Mouse (Mus musculus): ENCODE data around the gene Gm47969. TPM values are rescaled to one million over a fixed set of nuclear protein-coding genes. Genes with fewer than 3 reads are reported as not detected.

Gene Gm47969
- polyA plus RNA-seq, 1 experiment from 2014 or later = not detected

DNA sequence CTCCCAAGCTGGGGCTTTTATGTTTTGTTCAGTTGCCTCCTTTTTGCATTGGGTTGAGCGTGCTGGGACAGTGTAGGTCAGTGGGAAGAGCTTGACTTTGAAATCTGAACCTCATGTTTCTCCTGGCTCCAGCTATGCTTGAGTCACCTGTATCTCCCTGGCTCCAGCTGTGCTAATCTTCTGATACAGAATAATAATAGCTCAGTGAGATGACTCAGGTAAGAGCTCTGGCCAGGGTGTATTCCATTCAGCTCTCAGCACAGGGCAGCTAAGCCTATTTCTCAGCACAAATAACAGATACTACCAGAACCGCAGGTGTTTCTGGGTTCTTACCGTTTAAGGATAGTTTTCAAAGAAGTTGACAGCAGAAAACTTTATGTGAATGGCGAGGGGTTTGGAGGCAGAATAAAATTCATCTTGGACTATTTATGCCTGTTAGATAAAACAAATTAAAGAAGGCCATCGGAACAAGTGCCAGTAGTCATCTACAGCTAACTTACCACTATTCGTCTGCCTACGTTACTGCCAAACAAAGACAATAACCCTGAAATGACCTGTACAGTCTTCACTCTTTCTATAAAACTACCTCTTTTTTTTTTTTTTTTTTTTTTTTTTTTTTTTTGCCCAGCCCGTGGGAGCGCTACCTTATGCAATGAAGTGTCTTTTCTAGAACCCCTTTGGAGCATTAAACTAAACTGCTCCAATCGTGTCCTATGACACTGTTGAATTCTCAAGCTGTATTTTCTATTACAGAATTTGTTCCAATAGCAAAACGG, 7.7 kb upstream of the Gm47969 start:
- no peak overlapping the region for H3K9ac ChIP-seq
- no peak overlapping the region for H3K4me3 ChIP-seq
- no peaks in the 10 kb centered on the region for H3K36me3 ChIP-seq
- H3K27ac ChIP-seq (ENCODE audit: poor library complexity, severe bottlenecking) = no peak overlapping the region
- H3K4me2 ChIP-seq = no peak overlapping the region
- no peaks in the 10 kb centered on the region for H3K4me1 ChIP-seq (replicated peaks)
- WGBS = 72% methylated on average over 11 of the region's 11 CpGs
- peaks cover 3% of the 10 kb centered on the region; the same call in 1 of the 2 replicates for H3K27me3 ChIP-seq (replicated peaks)
- H3K9me3 ChIP-seq (replicated peaks) = no peaks in the 10 kb centered on the region
- ATAC-seq (ENCODE audit: insufficient number of reproducible peaks, low FRiP score) = no peak

DNA sequence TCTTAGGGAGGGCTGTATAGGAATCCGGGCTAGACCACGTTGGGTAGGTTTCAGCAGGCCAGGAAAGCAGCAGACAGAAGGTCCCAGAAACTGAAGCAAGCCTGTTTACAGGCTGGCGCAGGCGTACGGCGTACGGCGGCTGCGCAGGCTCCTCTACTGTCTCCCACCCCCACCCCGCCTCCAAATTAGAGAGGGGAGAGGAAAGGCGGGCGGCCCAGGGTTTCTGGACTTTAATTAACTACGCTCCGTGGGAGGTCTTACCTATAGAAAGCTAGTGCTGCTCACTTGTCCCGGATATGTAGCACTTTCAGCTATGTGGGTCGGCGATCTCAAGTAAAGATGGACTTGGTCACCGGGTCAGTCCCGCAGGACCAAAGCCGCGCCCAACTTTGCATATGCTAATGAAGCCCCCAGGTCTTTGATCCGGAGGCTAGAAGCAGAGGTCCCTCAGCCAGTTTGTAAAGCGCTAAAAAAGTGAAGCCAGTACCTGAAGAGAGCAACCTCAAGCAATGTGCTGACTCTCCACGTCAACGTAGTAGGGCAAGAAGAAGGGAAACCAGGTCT, 6.5 kb upstream of the Gm47969 start, which contains the start of gene Slc19a3:
Slc19a3 (minus strand) TSS at position 340 of the 564 bp plus-strand sequence.
- H3K27ac ChIP-seq (ENCODE audit: poor library complexity, severe bottlenecking) = peak within 1 kb of the TSS; percentile 51; the same call in 1 of the 2 replicates
- no peaks in the 10 kb centered on the region for H3K9me3 ChIP-seq (replicated peaks)
- peak within 1 kb of the TSS; percentile 71 for H3K9ac ChIP-seq
- H3K4me3 ChIP-seq = peak within 1 kb of the TSS; percentile 64
- no peaks in the 10 kb centered on the region for H3K4me1 ChIP-seq (replicated peaks)
- no peaks in the 10 kb centered on the region for H3K36me3 ChIP-seq
- H3K4me2 ChIP-seq = peak within 1 kb of the TSS; percentile 70
- peaks cover 5% of the 10 kb centered on the region; the same call in 1 of the 2 replicates for H3K27me3 ChIP-seq (replicated peaks)
- ATAC-seq (ENCODE audit: insufficient number of reproducible peaks, low FRiP score) = peak; percentile 77; the same call in 1 of the 2 replicates
- 1% methylated on average over 25 of the region's 25 CpGs for WGBS

DNA sequence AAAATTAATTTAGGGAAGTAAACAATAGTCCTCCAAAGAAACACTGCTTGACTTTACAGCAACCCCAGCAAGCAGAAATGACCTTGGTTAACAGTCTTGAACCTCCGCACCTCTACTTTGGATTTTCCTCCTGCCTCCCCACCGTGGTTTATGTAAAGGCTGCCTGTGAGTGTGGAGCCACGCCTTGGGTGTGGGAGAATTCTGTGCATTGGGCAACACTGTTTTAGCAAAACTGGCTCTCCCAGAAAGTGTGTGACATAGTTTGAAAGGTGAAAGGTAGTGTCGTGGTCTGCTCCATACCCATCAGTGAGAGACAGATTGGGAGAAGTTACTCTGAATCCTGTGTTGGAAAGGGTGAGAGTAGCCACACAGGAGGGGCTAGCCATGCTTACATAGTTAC, 5.7 kb upstream of the Gm47969 start:
- Histone ChIP-seq H3K36me3 (no peaks in the 10 kb centered on the region), H3K4me3 (no peak overlapping the region), H3K27me3 (replicated peaks) (peaks cover 5% of the 10 kb centered on the region; the same call in 1 of the 2 replicates), H3K4me1 (replicated peaks) (no peaks in the 10 kb centered on the region), H3K4me2 (no peak overlapping the region), H3K27ac (ENCODE audit: poor library complexity, severe bottlenecking) (no peak overlapping the region), H3K9ac (no peak overlapping the region), H3K9me3 (replicated peaks) (no peaks in the 10 kb centered on the region)
- WGBS = 72% methylated on average over 4 of the region's 4 CpGs
- ATAC-seq (ENCODE audit: insufficient number of reproducible peaks, low FRiP score) = no peak

DNA sequence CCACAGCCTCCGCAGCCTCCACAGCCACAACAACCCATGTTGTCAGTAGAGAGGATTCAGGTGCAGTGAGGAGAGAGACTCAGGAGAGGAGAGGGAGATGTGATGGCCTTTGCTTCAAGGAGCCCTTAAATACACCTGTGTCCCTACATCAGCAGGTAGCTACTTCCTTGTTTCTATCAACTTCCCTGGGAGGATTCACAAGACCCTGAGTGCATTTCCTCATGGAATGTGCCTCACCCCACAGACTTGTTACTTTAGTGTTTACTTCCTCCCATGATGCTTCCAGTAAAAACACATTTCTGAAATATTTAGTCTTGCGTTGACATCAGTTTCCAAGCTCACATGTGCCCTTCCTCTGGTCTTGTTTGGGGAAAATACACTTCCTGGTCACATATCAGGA, 2.4 kb upstream of the Gm47969 start, which contains the start of gene Krtap28-10:
Krtap28-10 (minus strand) TSS at position 101 of the 400 bp plus-strand sequence.
- no peaks in the 10 kb centered on the region for H3K36me3 ChIP-seq
- no peak within 1 kb of the TSS for H3K4me3 ChIP-seq
- no peak for ATAC-seq (ENCODE audit: insufficient number of reproducible peaks, low FRiP score)
- no peak within 1 kb of the TSS for H3K27ac ChIP-seq (ENCODE audit: poor library complexity, severe bottlenecking)
- 88% methylated on average over 2 of the region's 2 CpGs for WGBS
- no peak within 1 kb of the TSS for H3K9ac ChIP-seq
- H3K9me3 ChIP-seq (replicated peaks) = no peaks in the 10 kb centered on the region
- H3K4me1 ChIP-seq (replicated peaks) = no peaks in the 10 kb centered on the region
- peaks cover 8% of the 10 kb centered on the region; the same call in 1 of the 2 replicates for H3K27me3 ChIP-seq (replicated peaks)
- no peak within 1 kb of the TSS for H3K4me2 ChIP-seq

DNA sequence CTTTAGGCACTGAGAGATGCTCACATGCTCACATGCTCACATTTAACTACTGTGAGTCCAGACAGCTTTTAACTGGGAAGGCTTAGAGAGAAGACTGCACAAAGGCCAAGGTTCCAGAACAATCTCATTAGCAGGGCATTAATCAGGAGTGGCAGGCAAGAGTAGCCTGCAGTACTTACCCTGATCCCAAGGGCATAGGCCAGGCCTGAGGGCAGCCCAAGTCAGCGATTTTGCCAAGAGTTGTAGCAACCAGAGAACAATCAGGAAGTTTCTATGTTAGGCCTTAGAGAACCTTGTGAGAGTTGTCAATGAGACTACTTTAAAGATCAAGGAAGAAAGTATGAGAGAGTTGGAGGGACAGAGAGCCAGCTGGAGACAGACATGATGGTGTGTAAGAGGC, 13.7 kb downstream of the Gm47969 start:
- Histone ChIP-seq H3K27ac (ENCODE audit: poor library complexity, severe bottlenecking) (no peak overlapping the region), H3K4me1 (replicated peaks) (peaks cover 17% of the 10 kb centered on the region), H3K36me3 (no peaks in the 10 kb centered on the region), H3K27me3 (replicated peaks) (no peaks in the 10 kb centered on the region), H3K4me2 (no peak overlapping the region), H3K4me3 (no peak overlapping the region), H3K9ac (no peak overlapping the region), H3K9me3 (replicated peaks) (no peaks in the 10 kb centered on the region)
- no peak for ATAC-seq (ENCODE audit: insufficient number of reproducible peaks, low FRiP score)
- WGBS = 67% methylated on average over 1 of the region's 1 CpGs

DNA sequence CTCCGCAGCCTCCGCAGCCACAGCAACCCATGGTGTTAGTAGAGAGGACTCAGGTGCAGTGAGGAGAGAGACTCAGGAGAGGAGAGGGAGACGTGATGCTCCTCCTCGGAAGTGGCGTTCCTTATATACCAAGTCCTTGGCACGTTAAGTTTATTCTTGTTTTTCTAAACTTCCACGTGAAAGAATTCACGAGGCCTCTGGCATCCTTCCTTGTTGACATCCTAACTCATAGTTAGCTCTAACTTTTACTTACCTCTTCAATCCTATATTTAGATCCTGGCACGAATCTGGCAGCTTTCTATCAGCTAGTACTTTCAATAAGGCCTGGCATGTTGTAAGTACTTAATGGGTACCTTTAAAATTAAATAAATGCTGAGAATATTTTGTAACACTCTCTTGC, 14.5 kb downstream of the Gm47969 start, which contains the start of gene A030005K14Rik:
A030005K14Rik (minus strand) TSS at position 101 of the 400 bp plus-strand sequence.
- H3K27me3 ChIP-seq (replicated peaks) = no peaks in the 10 kb centered on the region
- peaks cover 17% of the 10 kb centered on the region for H3K4me1 ChIP-seq (replicated peaks)
- ATAC-seq (ENCODE audit: insufficient number of reproducible peaks, low FRiP score) = no peak
- H3K36me3 ChIP-seq = no peaks in the 10 kb centered on the region
- H3K9ac ChIP-seq = no peak within 1 kb of the TSS
- no peak within 1 kb of the TSS for H3K4me2 ChIP-seq
- WGBS = 73% methylated on average over 9 of the region's 9 CpGs
- no peak within 1 kb of the TSS for H3K27ac ChIP-seq (ENCODE audit: poor library complexity, severe bottlenecking)
- H3K9me3 ChIP-seq (replicated peaks) = no peaks in the 10 kb centered on the region
- no peak within 1 kb of the TSS for H3K4me3 ChIP-seq

DNA sequence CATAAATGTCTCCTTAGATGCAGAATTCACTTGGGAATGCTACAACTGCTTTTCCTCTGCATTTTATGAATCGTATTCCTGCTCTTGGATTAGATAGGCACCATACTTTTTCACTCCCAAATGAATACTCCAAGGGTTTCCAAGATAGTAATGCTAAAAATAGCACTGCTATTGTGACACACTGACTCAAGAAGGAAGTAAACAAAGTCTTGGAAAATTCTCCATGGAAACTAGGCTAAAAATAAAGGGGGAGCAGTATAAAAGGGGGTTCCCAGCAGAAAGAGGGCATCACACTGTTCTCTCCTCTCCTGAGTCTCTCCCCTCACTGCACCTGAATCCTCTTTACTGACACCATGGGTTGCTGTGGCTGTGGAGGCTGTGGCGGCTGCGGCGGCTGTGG, 15.9 kb downstream of the Gm47969 start, which contains the start of gene Krtap28-13:
Krtap28-13 (plus strand) TSS at position 288 of the 400 bp plus-strand sequence.
- Histone ChIP-seq H3K27me3 (replicated peaks) (no peaks in the 10 kb centered on the region), H3K27ac (ENCODE audit: poor library complexity, severe bottlenecking) (no peak within 1 kb of the TSS), H3K36me3 (no peaks in the 10 kb centered on the region), H3K4me1 (replicated peaks) (peaks cover 17% of the 10 kb centered on the region), H3K9ac (no peak within 1 kb of the TSS), H3K4me2 (no peak within 1 kb of the TSS), H3K4me3 (no peak within 1 kb of the TSS), H3K9me3 (replicated peaks) (no peaks in the 10 kb centered on the region)
- 68% methylated on average over 4 of the region's 4 CpGs for WGBS
- ATAC-seq (ENCODE audit: insufficient number of reproducible peaks, low FRiP score) = no peak

DNA sequence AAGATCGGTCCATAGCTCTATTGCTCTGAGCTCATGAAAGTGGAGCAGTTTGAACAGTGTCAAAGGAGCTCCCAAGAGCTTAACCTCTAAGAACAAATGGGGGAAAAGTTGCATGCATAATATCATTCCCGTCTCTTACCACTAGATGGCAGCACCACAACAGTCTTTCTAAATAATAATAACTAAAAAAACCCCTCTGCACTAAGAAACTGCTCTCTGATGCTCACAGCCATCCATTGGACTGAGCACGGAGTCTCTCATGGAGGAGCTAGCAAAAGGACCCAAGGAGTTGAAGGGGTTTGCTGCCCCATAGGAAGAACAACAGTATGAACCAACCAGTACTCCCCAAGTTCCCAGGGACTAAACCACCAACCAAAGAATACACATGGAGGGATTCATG, 20.1 kb downstream of the Gm47969 start:
- no peaks in the 10 kb centered on the region for H3K36me3 ChIP-seq
- H3K27ac ChIP-seq (ENCODE audit: poor library complexity, severe bottlenecking) = no peak overlapping the region
- H3K9ac ChIP-seq = no peak overlapping the region
- no peaks in the 10 kb centered on the region for H3K9me3 ChIP-seq (replicated peaks)
- no peak overlapping the region for H3K4me3 ChIP-seq
- no peaks in the 10 kb centered on the region for H3K27me3 ChIP-seq (replicated peaks)
- ATAC-seq (ENCODE audit: insufficient number of reproducible peaks, low FRiP score) = no peak
- WGBS = 25% methylated on average over 3 of the region's 3 CpGs
- peaks cover 13% of the 10 kb centered on the region for H3K4me1 ChIP-seq (replicated peaks)
- no peak overlapping the region for H3K4me2 ChIP-seq

DNA sequence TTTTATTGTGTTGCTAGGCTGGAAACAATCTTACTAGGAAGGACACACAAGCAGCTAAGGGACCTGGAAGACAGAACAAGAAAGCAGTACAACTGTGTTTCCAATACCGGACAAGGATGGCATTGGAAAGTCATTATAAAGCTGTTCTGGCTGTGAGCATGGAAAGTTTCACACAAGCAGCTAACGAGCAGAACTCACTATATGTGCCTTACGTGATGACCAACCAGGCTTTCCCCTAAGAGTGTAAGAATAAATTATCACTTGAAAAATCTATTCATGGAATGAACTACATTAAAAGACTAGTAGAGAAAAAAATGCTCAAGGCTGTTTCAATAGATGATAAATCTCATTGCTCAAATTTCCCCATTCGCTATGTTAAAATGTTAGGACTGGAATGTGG, 21.8 kb downstream of the Gm47969 start:
- no peak overlapping the region for H3K4me3 ChIP-seq
- no peak overlapping the region for H3K27ac ChIP-seq (ENCODE audit: poor library complexity, severe bottlenecking)
- H3K9ac ChIP-seq = no peak overlapping the region
- no peak overlapping the region for H3K4me2 ChIP-seq
- 89% methylated on average over 4 of the region's 4 CpGs for WGBS
- no peaks in the 10 kb centered on the region for H3K9me3 ChIP-seq (replicated peaks)
- no peaks in the 10 kb centered on the region for H3K27me3 ChIP-seq (replicated peaks)
- no peaks in the 10 kb centered on the region for H3K36me3 ChIP-seq
- H3K4me1 ChIP-seq (replicated peaks) = no peaks in the 10 kb centered on the region
- no peak for ATAC-seq (ENCODE audit: insufficient number of reproducible peaks, low FRiP score)

DNA sequence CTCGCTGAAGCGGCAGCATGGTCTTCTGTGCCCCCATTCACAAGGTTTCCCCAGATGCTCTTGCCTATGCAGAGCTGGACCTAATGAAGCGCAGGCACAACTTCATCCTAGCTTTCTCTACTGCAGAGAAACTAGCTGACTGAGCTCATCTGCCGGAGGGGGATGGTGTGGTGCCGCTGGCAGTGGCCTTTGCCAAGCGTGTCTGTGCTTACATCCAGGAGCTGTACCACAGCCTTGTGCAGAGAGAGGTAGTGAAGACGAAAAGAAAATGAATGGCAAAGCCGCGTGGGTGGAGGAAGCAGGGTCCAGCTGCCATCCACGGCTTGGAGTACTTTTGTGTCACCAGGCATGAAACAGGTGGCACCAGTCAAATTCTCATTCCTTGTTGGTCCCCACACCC, 22.5 kb downstream of the Gm47969 start:
- Histone ChIP-seq H3K9me3 (replicated peaks) (no peaks in the 10 kb centered on the region), H3K36me3 (no peaks in the 10 kb centered on the region), H3K4me3 (no peak overlapping the region), H3K27ac (ENCODE audit: poor library complexity, severe bottlenecking) (no peak overlapping the region), H3K4me2 (no peak overlapping the region), H3K9ac (no peak overlapping the region), H3K4me1 (replicated peaks) (no peaks in the 10 kb centered on the region), H3K27me3 (replicated peaks) (no peaks in the 10 kb centered on the region)
- 83% methylated on average over 10 of the region's 10 CpGs for WGBS
- ATAC-seq (ENCODE audit: insufficient number of reproducible peaks, low FRiP score) = no peak

DNA sequence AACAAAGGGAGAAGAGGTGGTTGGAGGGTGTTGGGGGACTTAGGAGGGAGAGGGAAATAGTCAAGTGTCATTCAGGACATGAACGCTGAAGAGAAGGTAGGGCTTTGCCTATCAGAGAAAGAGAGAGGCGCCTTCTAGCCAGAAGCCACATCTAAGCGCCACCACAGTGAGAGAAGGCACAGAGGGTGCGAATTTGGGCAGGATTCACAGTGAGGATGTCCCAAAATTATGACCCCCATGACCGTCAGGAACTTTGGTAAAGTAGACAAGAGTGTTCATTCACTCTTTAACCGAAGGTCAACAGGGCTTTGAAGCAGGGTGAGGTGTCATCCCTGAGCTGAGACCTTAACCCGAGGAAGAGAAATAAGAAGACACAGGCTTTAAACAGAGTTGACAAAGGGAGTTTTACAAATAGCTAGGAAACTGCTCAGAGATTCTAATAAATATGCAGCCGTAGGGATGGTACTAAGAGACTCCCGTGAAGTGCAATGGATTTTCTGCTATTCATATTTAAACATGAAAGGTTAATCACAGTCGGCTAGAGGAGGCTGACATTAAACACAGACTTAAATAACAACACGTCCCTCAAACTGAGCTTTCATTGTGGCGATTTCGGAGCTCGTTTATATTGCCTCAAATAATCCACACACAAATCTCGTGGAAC, 30.9 kb downstream of the Gm47969 start:
- 40% methylated on average over 15 of the region's 15 CpGs for WGBS
- H3K9me3 ChIP-seq (replicated peaks) = no peaks in the 10 kb centered on the region
- no peaks in the 10 kb centered on the region for H3K27me3 ChIP-seq (replicated peaks)
- H3K4me3 ChIP-seq = peak overlapping the region; percentile 25; the same call in 1 of the 2 replicates
- no peak overlapping the region for H3K27ac ChIP-seq (ENCODE audit: poor library complexity, severe bottlenecking)
- no peaks in the 10 kb centered on the region for H3K36me3 ChIP-seq
- H3K4me2 ChIP-seq = peak overlapping the region; percentile 40
- H3K4me1 ChIP-seq (replicated peaks) = no peaks in the 10 kb centered on the region
- ATAC-seq (ENCODE audit: insufficient number of reproducible peaks, low FRiP score) = no peak
- no peak overlapping the region for H3K9ac ChIP-seq
